Mouse (Mus musculus) stomach, embryonic 16.5 days (tissue): ENCODE measurements at regions not wholly inside any gene's neighbourhood (a gene's known extent, or its start where the extent isn't known, plus 50 kb on each side); places are given as distances from the start of the nearest gene placed in this dataset.

Experiments used
- ATAC-seq: fragments of 200-750 bp; cut with Nextera tagmentation; 2 replicates; pipeline ENCODE4 v1.8.0; 2017; ENCODE audit warnings: moderate number of reproducible peaks, moderate TSS enrichment; ENCODE audit not compliant: insufficient read depth, low FRiP score
- H3K27ac ChIP-seq: fragments of 300-500 bp; sonication (generic); 2 replicates; pipeline ENCODE4 v1.5.1; 2014; ENCODE audit warnings: low read length
- H3K27me3 ChIP-seq: fragments of 300-500 bp; sonication (generic); 2 replicates; pipeline ENCODE4 v1.6.1; 2014; ENCODE audit warnings: low read length, control low read depth, mixed read lengths; ENCODE audit not compliant: control insufficient read depth, insufficient read depth
- H3K36me3 ChIP-seq: fragments of 300-500 bp; sonication (generic); 2 replicates; pipeline ENCODE4 v1.6.1; 2014; ENCODE audit warnings: low read length; ENCODE audit not compliant: control insufficient read depth, insufficient read depth
- H3K4me1 ChIP-seq: fragments of 300-500 bp; sonication (generic); 2 replicates; pipeline ENCODE4 v1.6.1; 2014; ENCODE audit warnings: low read length, control low read depth, mixed read lengths; ENCODE audit not compliant: control insufficient read depth, insufficient read depth
- H3K4me2 ChIP-seq: fragments of 300-500 bp; sonication (generic); 2 replicates; pipeline ENCODE4 v1.6.1; 2014; ENCODE audit warnings: low read depth, low read length, mixed read lengths
- H3K4me3 ChIP-seq: fragments of 300-500 bp; sonication (generic); replicated peaks from 2 replicates; pipeline ENCODE4 v1.5.1; 2014; ENCODE audit warnings: mild to moderate bottlenecking, low read length
- H3K9ac ChIP-seq: fragments of 300-500 bp; sonication (generic); 2 replicates; pipeline ENCODE4 v1.6.1; 2014; ENCODE audit warnings: low read length
- H3K9me3 ChIP-seq: fragments of 300-500 bp; sonication (generic); replicated peaks from 2 replicates; pipeline ENCODE4 v1.6.1; 2016; ENCODE audit warnings: low read length, control low read depth; ENCODE audit not compliant: control insufficient read depth
- WGBS: fragments of 180-500 bp; shearing (Covaris S2); extraction: QIAGEN DNeasy Blood & Tissue Kit; methylation state at CpG from one replicate; pipeline ENCODE4 v1.1.7; 2014; 5-methylcytosine and 5-hydroxymethylcytosine counted together

- Histone ChIP-seq H3K4me2 (no peak overlapping the region), H3K4me3 (no peak overlapping the region), H3K36me3 (no peaks in the 10 kb centered on the region), H3K9ac (no peak overlapping the region), H3K4me1 (no peaks in the 10 kb centered on the region), H3K27ac (no peak overlapping the region), H3K9me3 (no peaks in the 10 kb centered on the region), H3K27me3 (no peaks in the 10 kb centered on the region)
- ATAC-seq: no peak
- WGBS: 73% methylated on average over 1 of the region's 1 CpGs
Measured at GRCm38 (mm10) chr15:25146371-25146770, 267.2 kb downstream of the Basp1 start.

GRCm38 (mm10) chr15:25144228-25144627 is 269.3 kb downstream of the Basp1 start:
- H3K9ac ChIP-seq: no peak overlapping the region
- H3K36me3 ChIP-seq: no peaks in the 10 kb centered on the region
- no peak overlapping the region for H3K4me2 ChIP-seq
- no peaks in the 10 kb centered on the region for H3K27me3 ChIP-seq
- no peaks in the 10 kb centered on the region for H3K9me3 ChIP-seq
- no peak overlapping the region for H3K4me3 ChIP-seq
- ATAC-seq: no peak
- WGBS: 59% methylated on average over 1 of the region's 1 CpGs
- H3K27ac ChIP-seq: no peak overlapping the region
- no peaks in the 10 kb centered on the region for H3K4me1 ChIP-seq

- Histone ChIP-seq H3K9me3 (no peaks in the 10 kb centered on the region), H3K36me3 (no peaks in the 10 kb centered on the region), H3K4me3 (no peak overlapping the region), H3K4me1 (no peaks in the 10 kb centered on the region), H3K9ac (no peak overlapping the region), H3K27me3 (no peaks in the 10 kb centered on the region), H3K4me2 (no peak overlapping the region), H3K27ac (no peak overlapping the region)
- WGBS: 36% methylated on average over 9 of the region's 9 CpGs
- peak; percentile 13; the same call in 1 of the 2 replicates for ATAC-seq
Measured at GRCm38 (mm10) chr15:25140389-25141181, 273.0 kb downstream of the Basp1 start.

- Histone ChIP-seq H3K4me1 (no peaks in the 10 kb centered on the region), H3K9me3 (no peaks in the 10 kb centered on the region), H3K4me2 (no peak overlapping the region), H3K36me3 (no peaks in the 10 kb centered on the region), H3K27ac (no peak overlapping the region), H3K9ac (no peak overlapping the region), H3K27me3 (no peaks in the 10 kb centered on the region), H3K4me3 (no peak overlapping the region)
- no peak for ATAC-seq
- 29% methylated on average over 3 of the region's 3 CpGs for WGBS
Measured at GRCm38 (mm10) chr15:25137091-25137490, 276.5 kb downstream of the Basp1 start.

GRCm38 (mm10) chr15:25135471-25136262 is 277.9 kb downstream of the Basp1 start:
- no peak overlapping the region for H3K27ac ChIP-seq
- no peaks in the 10 kb centered on the region for H3K9me3 ChIP-seq
- H3K36me3 ChIP-seq: no peaks in the 10 kb centered on the region
- ATAC-seq: no peak
- 78% methylated on average over 19 of the region's 19 CpGs for WGBS
- no peaks in the 10 kb centered on the region for H3K27me3 ChIP-seq
- H3K4me1 ChIP-seq: no peaks in the 10 kb centered on the region
- no peak overlapping the region for H3K4me3 ChIP-seq
- no peak overlapping the region for H3K9ac ChIP-seq
- H3K4me2 ChIP-seq: no peak overlapping the region

GRCm38 (mm10) chr15:25130096-25130495 is 283.5 kb downstream of the Basp1 start:
- 73% methylated on average over 6 of the region's 6 CpGs for WGBS
- Histone ChIP-seq H3K9me3 (no peaks in the 10 kb centered on the region), H3K4me3 (no peak overlapping the region), H3K27me3 (no peaks in the 10 kb centered on the region), H3K4me1 (no peaks in the 10 kb centered on the region), H3K9ac (no peak overlapping the region), H3K36me3 (no peaks in the 10 kb centered on the region), H3K4me2 (no peak overlapping the region), H3K27ac (no peak overlapping the region)
- no peak for ATAC-seq

- no peak for ATAC-seq
- Histone ChIP-seq H3K27me3 (no peaks in the 10 kb centered on the region), H3K4me2 (no peak overlapping the region), H3K4me3 (no peak overlapping the region), H3K4me1 (no peaks in the 10 kb centered on the region), H3K9ac (no peak overlapping the region), H3K36me3 (no peaks in the 10 kb centered on the region), H3K9me3 (no peaks in the 10 kb centered on the region), H3K27ac (no peak overlapping the region)
- WGBS: 77% methylated on average over 5 of the region's 5 CpGs
Measured at GRCm38 (mm10) chr15:25129572-25129971, 284.0 kb downstream of the Basp1 start.

GRCm38 (mm10) chr15:25120441-25120840 is 293.1 kb downstream of the Basp1 start:
- H3K9me3 ChIP-seq: no peaks in the 10 kb centered on the region
- no peak overlapping the region for H3K4me3 ChIP-seq
- H3K27me3 ChIP-seq: no peaks in the 10 kb centered on the region
- no peak overlapping the region for H3K4me2 ChIP-seq
- H3K27ac ChIP-seq: no peak overlapping the region
- no peak for ATAC-seq
- no peak overlapping the region for H3K9ac ChIP-seq
- 60% methylated on average over 4 of the region's 4 CpGs for WGBS
- H3K4me1 ChIP-seq: no peaks in the 10 kb centered on the region
- H3K36me3 ChIP-seq: no peaks in the 10 kb centered on the region

GRCm38 (mm10) chr15:25117980-25118379 is 295.6 kb downstream of the Basp1 start:
- no peak overlapping the region for H3K27ac ChIP-seq
- ATAC-seq: no peak
- no peak overlapping the region for H3K9ac ChIP-seq
- H3K27me3 ChIP-seq: no peaks in the 10 kb centered on the region
- 32% methylated on average over 3 of the region's 3 CpGs for WGBS
- H3K4me1 ChIP-seq: no peaks in the 10 kb centered on the region
- H3K9me3 ChIP-seq: no peaks in the 10 kb centered on the region
- H3K4me3 ChIP-seq: no peak overlapping the region
- no peaks in the 10 kb centered on the region for H3K36me3 ChIP-seq
- no peak overlapping the region for H3K4me2 ChIP-seq
